Mouse (Mus musculus): ENCODE measurements around the gene Serf2. TPM values are rescaled to one million over a fixed set of nuclear protein-coding genes. Genes with fewer than 3 reads are reported as not detected.

Gene Serf2
- total and polyA plus RNA-seq, 3 experiments: 340 to 415 (median 369) TPM

GRCm38 (mm10) chr2:121414139-121414685 lies 34.8 kb upstream of the Serf2 start:
- Histone ChIP-seq H3K4me1 (ENCODE audit: control insufficient read depth, insufficient read depth, low read length) (peaks cover 7% of the 10 kb centered on the region), H3K27me3 (ENCODE audit: control insufficient read depth, insufficient read depth, low read length) (no peaks in the 10 kb centered on the region), H3K9ac (ENCODE audit: low read depth, low read length) (peak overlapping the region; percentile 99), H3K4me3 (peak overlapping the region; percentile 96), H3K36me3 (ENCODE audit: control insufficient read depth, insufficient read depth, low read length) (peaks cover 39% of the 10 kb centered on the region), H3K79me2 (replicated peaks; ENCODE audit: control insufficient read depth, insufficient read depth, low read length) (peaks cover 2% of the 10 kb centered on the region; the same call in 1 of the 2 replicates), H3K27ac (peak overlapping the region; percentile 96)
- DNase-seq: no peak
- intact Hi-C loops (cut with DNase I): loop anchor here (5.0 kb wide), 2 partner anchors 62 to 142 kb away; partner anchors contain the start of gene Trp53bp1
- TF ChIP-seq EP300 (IDR thresholded peaks at IDR 0.05; ENCODE audit: insufficient read depth, low read depth, low read length): no peak
- no peak for TF ChIP-seq POLR2A (IDR thresholded peaks at IDR 0.05; ENCODE audit: insufficient read depth, low read depth, low read length)
- no peak for TF ChIP-seq CTCF (IDR thresholded peaks at IDR 0.05)
- under 1% methylated on average over 32 of the region's 32 CpGs for WGBS

DNA sequence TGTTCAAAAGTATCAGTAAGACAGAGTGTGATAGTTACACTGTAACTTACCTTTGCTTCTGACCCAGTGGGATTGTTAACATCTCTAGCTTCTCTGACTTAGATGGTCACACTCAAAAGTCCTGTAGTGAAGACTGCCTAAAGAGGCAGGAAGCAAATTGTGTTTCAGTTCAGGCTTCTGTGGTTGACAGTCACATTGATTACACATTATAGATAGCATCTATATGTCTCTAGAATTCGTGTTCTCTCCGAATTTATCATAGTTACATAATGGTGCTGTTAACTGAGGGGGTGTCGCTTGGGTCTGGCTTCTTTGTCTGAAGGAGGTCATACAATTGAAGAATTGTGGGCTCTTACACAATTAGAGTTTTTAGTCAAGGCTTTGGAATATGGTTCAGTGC lies 33.9 kb upstream of the Serf2 start:
- Histone ChIP-seq H3K36me3 (ENCODE audit: control insufficient read depth, insufficient read depth, low read length) (peaks cover 39% of the 10 kb centered on the region), H3K9ac (ENCODE audit: low read depth, low read length) (no peak overlapping the region), H3K4me3 (peak overlapping the region; percentile 96), H3K27ac (peak overlapping the region; percentile 96; the same call in 1 of the 2 replicates), H3K27me3 (ENCODE audit: control insufficient read depth, insufficient read depth, low read length) (no peaks in the 10 kb centered on the region), H3K4me1 (ENCODE audit: control insufficient read depth, insufficient read depth, low read length) (peaks cover 7% of the 10 kb centered on the region), H3K79me2 (replicated peaks; ENCODE audit: control insufficient read depth, insufficient read depth, low read length) (peaks cover 2% of the 10 kb centered on the region; the same call in 1 of the 2 replicates)
- DNase-seq: no peak
- intact Hi-C loops (cut with DNase I): no loop called here
- 18% methylated on average over 3 of the region's 3 CpGs for WGBS
- TF ChIP-seq EP300 (IDR thresholded peaks at IDR 0.05; ENCODE audit: insufficient read depth, low read depth, low read length): no peak
- no peak for TF ChIP-seq CTCF (IDR thresholded peaks at IDR 0.05)
- no peak for TF ChIP-seq POLR2A (IDR thresholded peaks at IDR 0.05; ENCODE audit: insufficient read depth, low read depth, low read length)

DNA sequence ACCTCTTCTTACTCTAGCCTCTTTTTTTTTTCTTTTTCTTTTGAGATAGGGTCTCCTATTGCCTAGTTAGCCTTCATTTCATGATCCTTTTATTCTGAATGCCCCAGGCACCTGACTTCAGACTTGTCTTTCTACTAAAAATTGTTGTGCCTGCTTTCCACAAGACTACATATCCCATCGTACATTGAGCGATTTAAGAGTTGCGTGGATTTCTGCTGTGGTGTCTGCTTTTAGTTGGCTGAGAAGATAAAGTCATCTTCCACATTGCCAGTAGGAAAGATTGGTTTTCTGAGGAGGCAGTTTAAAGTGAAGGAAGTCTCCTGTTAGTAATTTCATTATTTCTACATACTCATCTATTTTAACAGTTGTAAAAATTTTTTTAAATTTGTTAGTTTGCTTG lies 33.4 kb upstream of the Serf2 start:
- Histone ChIP-seq H3K27me3 (ENCODE audit: control insufficient read depth, insufficient read depth, low read length) (no peaks in the 10 kb centered on the region), H3K79me2 (replicated peaks; ENCODE audit: control insufficient read depth, insufficient read depth, low read length) (peaks cover 3% of the 10 kb centered on the region), H3K4me1 (ENCODE audit: control insufficient read depth, insufficient read depth, low read length) (peaks cover 7% of the 10 kb centered on the region), H3K36me3 (ENCODE audit: control insufficient read depth, insufficient read depth, low read length) (peaks cover 39% of the 10 kb centered on the region), H3K4me3 (peak overlapping the region; percentile 96), H3K27ac (no peak overlapping the region), H3K9ac (ENCODE audit: low read depth, low read length) (no peak overlapping the region)
- no peak for DNase-seq
- no peak for TF ChIP-seq EP300 (IDR thresholded peaks at IDR 0.05; ENCODE audit: insufficient read depth, low read depth, low read length)
- WGBS: 43% methylated on average over 3 of the region's 3 CpGs
- intact Hi-C loops (cut with DNase I): no loop called here

- Histone ChIP-seq H3K4me1 (ENCODE audit: control insufficient read depth, insufficient read depth, low read length) (peaks cover 7% of the 10 kb centered on the region), H3K9ac (ENCODE audit: low read depth, low read length) (no peak overlapping the region), H3K4me3 (no peak overlapping the region), H3K27ac (no peak overlapping the region), H3K36me3 (ENCODE audit: control insufficient read depth, insufficient read depth, low read length) (peaks cover 39% of the 10 kb centered on the region), H3K79me2 (replicated peaks; ENCODE audit: control insufficient read depth, insufficient read depth, low read length) (peaks cover 3% of the 10 kb centered on the region), H3K27me3 (ENCODE audit: control insufficient read depth, insufficient read depth, low read length) (no peaks in the 10 kb centered on the region)
- intact Hi-C loops (cut with DNase I): no loop called here
- no peak for TF ChIP-seq EP300 (IDR thresholded peaks at IDR 0.05; ENCODE audit: insufficient read depth, low read depth, low read length)
- TF ChIP-seq POLR2A (IDR thresholded peaks at IDR 0.05; ENCODE audit: insufficient read depth, low read depth, low read length): no peak
- TF ChIP-seq CTCF (IDR thresholded peaks at IDR 0.05): no peak
- 71% methylated on average over 6 of the region's 6 CpGs for WGBS
- DNase-seq: no peak
Observed at GRCm38 (mm10) chr2:121416356-121416755, 32.6 kb upstream of the Serf2 start.

- intact Hi-C loops (cut with DNase I): no loop called here
- TF ChIP-seq EP300 (IDR thresholded peaks at IDR 0.05; ENCODE audit: insufficient read depth, low read depth, low read length): no peak
- Histone ChIP-seq H3K4me1 (ENCODE audit: control insufficient read depth, insufficient read depth, low read length) (peaks cover 6% of the 10 kb centered on the region), H3K27ac (no peak overlapping the region), H3K4me3 (no peak overlapping the region), H3K36me3 (ENCODE audit: control insufficient read depth, insufficient read depth, low read length) (peaks cover 42% of the 10 kb centered on the region), H3K27me3 (ENCODE audit: control insufficient read depth, insufficient read depth, low read length) (no peaks in the 10 kb centered on the region), H3K9ac (ENCODE audit: low read depth, low read length) (no peak overlapping the region), H3K79me2 (replicated peaks; ENCODE audit: control insufficient read depth, insufficient read depth, low read length) (peaks cover 3% of the 10 kb centered on the region)
- 71% methylated on average over 3 of the region's 3 CpGs for WGBS
- DNase-seq: no peak
Observed at GRCm38 (mm10) chr2:121418476-121418875, 30.5 kb upstream of the Serf2 start.

GRCm38 (mm10) chr2:121423166-121423565 lies 25.8 kb upstream of the Serf2 start:
- 83% methylated on average over 2 of the region's 2 CpGs for WGBS
- no peaks in the 10 kb centered on the region; the same call in 1 of the 2 replicates for H3K4me1 ChIP-seq (ENCODE audit: control insufficient read depth, insufficient read depth, low read length)
- H3K27me3 ChIP-seq (ENCODE audit: control insufficient read depth, insufficient read depth, low read length): no peaks in the 10 kb centered on the region
- intact Hi-C loops (cut with DNase I): no loop called here
- no peak for TF ChIP-seq POLR2A (IDR thresholded peaks at IDR 0.05; ENCODE audit: insufficient read depth, low read depth, low read length)
- H3K79me2 ChIP-seq (replicated peaks; ENCODE audit: control insufficient read depth, insufficient read depth, low read length): peaks cover 3% of the 10 kb centered on the region
- H3K27ac ChIP-seq: no peak overlapping the region
- no peak for DNase-seq
- H3K9ac ChIP-seq (ENCODE audit: low read depth, low read length): no peak overlapping the region
- no peak overlapping the region for H3K4me3 ChIP-seq
- peaks cover 20% of the 10 kb centered on the region for H3K36me3 ChIP-seq (ENCODE audit: control insufficient read depth, insufficient read depth, low read length)
